8 mouse cellular contexts compared by ENCODE assay signal in the genomic region with DNA sequence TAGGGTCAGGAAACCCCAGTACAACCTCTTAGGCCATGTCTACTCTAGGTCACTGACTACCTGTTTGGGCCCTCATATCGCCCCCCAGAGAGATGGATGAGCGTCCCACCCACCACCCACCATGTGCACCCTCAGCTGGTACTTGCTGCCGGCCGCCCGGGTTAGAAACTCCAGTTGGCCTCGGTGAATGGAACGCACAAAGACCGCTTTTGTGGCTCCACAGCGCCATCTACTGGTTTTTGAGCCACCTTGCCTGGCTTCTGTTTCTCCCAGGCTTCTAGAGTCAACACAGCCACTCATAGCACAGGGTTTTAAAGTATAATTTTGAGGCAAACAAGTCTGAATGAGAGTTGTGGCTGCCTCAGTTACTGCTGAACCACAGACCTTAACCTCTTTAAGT. TPM values are rescaled to one million over a fixed set of nuclear protein-coding genes. Genes with fewer than 3 reads are reported as not detected.
DNase-seq lines count a peak whose midpoint lies in the region; ATAC-seq and TF ChIP-seq lines count a peak whose summit lies in the region.
"Had no signal": no experiment of that assay in that cellular context is flagged by ENCODE, and none has a peak within 500 bp of the region (broad histone marks: within the 10 kb centered on the region; RNA-seq: fewer than 3 reads in every experiment).

No protein-coding gene starts in this region.

- peak; percentile 80 for TF ChIP-seq CTCF in ES-Bruce4 (IDR thresholded peaks at IDR 0.05; ENCODE audit: low read depth, low read length)

- no peaks in the 10 kb centered on the region for H3K4me1 ChIP-seq in ES-Bruce4 (ENCODE audit: control insufficient read depth, insufficient read depth, low read length)

- H3K27ac ChIP-seq in ES-Bruce4 (ENCODE audit: insufficient read depth, low read length), result no peak overlapping the region

- H3K9ac ChIP-seq in ES-Bruce4 (ENCODE audit: low read depth, poor library complexity, severe bottlenecking), result no peak overlapping the region

- ATAC-seq in hematopoietic stem cell, adult 5-6 weeks (replicated peaks in 1 of 2; ENCODE audit: insufficient read depth in 1 of 2, low FRiP score in 2 of 2, low TSS enrichment in 1 of 2, low read depth in 1 of 2, poor library complexity in 2 of 2, severe bottlenecking in 2 of 2), result peak; percentile 65 to 74
- ATAC-seq in megakaryocyte-erythroid progenitor cell, adult 5-6 weeks (replicated peaks; ENCODE audit: low FRiP score, low TSS enrichment, poor library complexity, severe bottlenecking), result peak; percentile 66

- no peak for TF ChIP-seq EP300 in ES-Bruce4 (IDR thresholded peaks at IDR 0.05; ENCODE audit: insufficient read depth, low read depth, low read length)

- no peaks in the 10 kb centered on the region for H3K36me3 ChIP-seq in ES-Bruce4 (ENCODE audit: control insufficient read depth, insufficient read depth, low read length, poor library complexity, severe bottlenecking)

- H3K4me3 ChIP-seq in ES-Bruce4 (ENCODE audit: low read depth, low read length), result no peak overlapping the region

- DNase-seq in adrenal gland, adult 18-20 months (ENCODE audit: low spot score in 2 of 2), result peak; percentile 60 to 69
- DNase-seq in embryo, embryonic 10.5 days (ENCODE audit: low spot score), result peak; percentile 94
- DNase-seq in layer of hippocampus, postnatal 25 days (ENCODE audit: extremely low spot score in 1 of 2, low spot score in 1 of 2), result peak; percentile 56 to 77
- peak; percentile 39 to 63 for DNase-seq in spleen, adult 18-20 months

- H3K9me3 ChIP-seq in ES-Bruce4 (replicated peaks; ENCODE audit: control insufficient read depth, insufficient read depth, low read length, poor library complexity, severe bottlenecking), result no peaks in the 10 kb centered on the region

- H3K27me3 ChIP-seq in ES-Bruce4 (ENCODE audit: control insufficient read depth, insufficient read depth, low read length, poor library complexity, severe bottlenecking), result no peaks in the 10 kb centered on the region

- TF ChIP-seq POLR2A in ES-Bruce4 (IDR thresholded peaks at IDR 0.05; ENCODE audit: insufficient read depth, low read length), result no peak

RNA-seq across cellular contexts. Expression of gene Myl10, which starts 13.9 kb away (rescaled TPM):
- not detected in 2 replicates for polyA plus RNA-seq in ES-Bruce4 (2011; ENCODE audit: insufficient read depth, insufficient read length, low read depth, missing spikeins)
- not detected for total RNA-seq in adrenal gland, adult 18-20 months (2021)
- total RNA-seq in hematopoietic stem cell, adult 5-6 weeks (2017), result 14.5 and 23.0 TPM in 2 replicates
- total RNA-seq in layer of hippocampus, postnatal 25 days (2021), result not detected
- total RNA-seq in megakaryocyte-erythroid progenitor cell, adult 5-6 weeks (2014; fragmentation: Nextera tagmentation), result 0.50 TPM in 1 of 2 replicates, not detected in the other
- total RNA-seq in megakaryocyte-erythroid progenitor cell, adult 5-6 weeks (2017), result not detected in 2 replicates
- polyA plus RNA-seq: liver, embryonic 16.5 days had no signal

Comparison
In these comparisons a context has a peak if more than half of its experiments do, and no peak if none do; other contexts are left out.
1. RNA of gene Myl10, which starts 13.9 kb away (total RNA-seq): 14.5 to 23.0 TPM in hematopoietic stem cell, adult 5-6 weeks; 0.50 TPM in megakaryocyte-erythroid progenitor cell, adult 5-6 weeks, not detected in adrenal gland, adult 18-20 months and not detected in layer of hippocampus, postnatal 25 days; every median in the first group is over 10 times any median in the second.
2. Peak in every context shown above with its lines, with median percentiles within 50 percentile points of each other: DNase-seq.